Mouse (Mus musculus) liver, embryonic 14.5 days (tissue): ENCODE measurements around the gene Tox2. TPM values are rescaled to one million over a fixed set of nuclear protein-coding genes. Genes with fewer than 3 reads are reported as not detected.

Experiments used
- ATAC-seq: fragments of 200-750 bp; cut with Nextera tagmentation; 2 replicates; pipeline ENCODE4 v1.8.0; 2017; ENCODE audit warnings: moderate number of reproducible peaks, mild to moderate bottlenecking, moderate library complexity; ENCODE audit not compliant: insufficient read depth
- DNase-seq, 3 experiments: peaks; one replicate each; pipeline ENCODE4 v3.0.0-alpha.2; 2012 to 2013; ENCODE audit warnings: low read depth in 3 of 3, low spot score in 3 of 3
- H3K27ac ChIP-seq: fragments of 300-500 bp; sonication (generic); 2 replicates; pipeline ENCODE4 v1.5.1; 2014; ENCODE audit warnings: moderate library complexity, mild to moderate bottlenecking, control low read depth, inconsistent platforms
- H3K27me3 ChIP-seq: fragments of 300-500 bp; sonication (generic); 2 replicates; pipeline ENCODE4 v1.6.1; 2014; ENCODE audit warnings: mild to moderate bottlenecking, low read length, moderate library complexity; ENCODE audit not compliant: control insufficient read depth, insufficient read depth
- H3K36me3 ChIP-seq: fragments of 300-500 bp; sonication (generic); replicated peaks from 2 replicates; pipeline ENCODE4 v1.6.1; 2014; ENCODE audit warnings: low read depth; ENCODE audit not compliant: control insufficient read depth, insufficient read depth
- H3K4me1 ChIP-seq, 2 experiments: fragments of 200-500 bp in 1 of 2; fragments of 300-500 bp in 1 of 2; sonication (generic) in 1 of 2; replicated peaks; 2 replicates each; pipeline ENCODE4 v1.6.1; 2012 to 2014; ENCODE audit warnings: antibody characterized with exemption in 1 of 2, inconsistent platforms in 1 of 2, low read length in 1 of 2; ENCODE audit not compliant: control insufficient read depth in 2 of 2, insufficient read depth in 2 of 2
- H3K4me2 ChIP-seq: fragments of 300-500 bp; sonication (generic); 2 replicates; pipeline ENCODE4 v1.6.1; 2014; ENCODE audit warnings: low read depth, mild to moderate bottlenecking, control low read depth, moderate library complexity
- H3K4me3 ChIP-seq, 2 experiments: fragments of 200-500 bp in 1 of 2; fragments of 300-500 bp in 1 of 2; sonication (generic) in 1 of 2; 2 replicates each; pipeline ENCODE4 v1.5.1; 2012 to 2014; ENCODE audit warnings: low read depth in 2 of 2, low read length in 2 of 2, mild to moderate bottlenecking in 2 of 2, control low read depth in 1 of 2, inconsistent platforms in 1 of 2, moderate library complexity in 1 of 2; ENCODE audit not compliant: insufficient read depth in 1 of 2
- H3K9ac ChIP-seq: fragments of 300-500 bp; sonication (generic); replicated peaks from 2 replicates; pipeline ENCODE4 v1.6.1; 2014; ENCODE audit warnings: mild to moderate bottlenecking, control low read depth, moderate library complexity
- H3K9me3 ChIP-seq: fragments of 300-500 bp; sonication (generic); 2 replicates; pipeline ENCODE4 v1.6.1; 2016; ENCODE audit warnings: low read length, mixed read lengths; ENCODE audit not compliant: control insufficient read depth
- CTCF ChIP-seq: IDR thresholded peaks from 2 replicates; pipeline ENCODE4 v1.5.1; 2016; ENCODE audit warnings: antibody characterized with exemption, low read depth, control low read depth
- EP300 ChIP-seq: IDR thresholded peaks from 2 replicates; pipeline ENCODE4 v1.6.1; 2016; ENCODE audit warnings: antibody characterized with exemption, low read depth
- WGBS: fragments of 180-500 bp; shearing (Covaris S2); extraction: QIAGEN DNeasy Blood & Tissue Kit; methylation state at CpG from one replicate; pipeline ENCODE4 v1.1.7; 2014; ENCODE audit not compliant: insufficient replicate concordance; 5-methylcytosine and 5-hydroxymethylcytosine counted together
- polyA plus RNA-seq, 2 experiments: library from polyadenylated mRNA; depleted of rRNA in 1 of 2; stranded (reverse) in 1 of 2; unstranded in 1 of 2; fragments of >200 nt; fragmentation: Nextera tagmentation in 1 of 2; extraction: Ambion mirVana in 1 of 2; gene quantifications; 2 replicates each; pipeline versions ENCODE4 v1.2.1 to v1.2.3; 2012 to 2014

Tox2 gene
- polyA plus RNA-seq, 2 experiments: 0.25 to 0.71 TPM

GRCm38 (mm10) chr2:163231781-163232534 is 29.0 kb downstream of the Tox2 start:
- no peak for ATAC-seq
- no peaks in the 10 kb centered on the region for H3K9me3 ChIP-seq
- TF ChIP-seq CTCF: no peak
- TF ChIP-seq EP300: no peak
- no peak for DNase-seq
- H3K36me3 ChIP-seq: no peaks in the 10 kb centered on the region
- no peak overlapping the region for H3K9ac ChIP-seq
- H3K4me2 ChIP-seq: no peak overlapping the region
- no peaks in the 10 kb centered on the region; the same call in 1 of the 2 replicates for H3K27me3 ChIP-seq
- no peak overlapping the region for H3K4me3 ChIP-seq
- no peaks in the 10 kb centered on the region for H3K4me1 ChIP-seq
- WGBS: 39% methylated on average over 13 of the region's 13 CpGs
- H3K27ac ChIP-seq: no peak overlapping the region

- Histone ChIP-seq H3K9ac (no peak overlapping the region), H3K27ac (no peak overlapping the region), H3K4me2 (no peak overlapping the region), H3K9me3 (no peaks in the 10 kb centered on the region), H3K4me3 (no peak overlapping the region), H3K27me3 (no peaks in the 10 kb centered on the region; the same call in 1 of the 2 replicates), H3K4me1 (no peaks in the 10 kb centered on the region), H3K36me3 (no peaks in the 10 kb centered on the region)
- ATAC-seq (no peak), DNase-seq (no peak)
- 39% methylated on average over 9 of the region's 9 CpGs for WGBS
- TF ChIP-seq EP300 (no peak), CTCF (no peak)
Observed at GRCm38 (mm10) chr2:163233666-163234065, 30.7 kb downstream of the Tox2 start.

- Histone ChIP-seq H3K27ac (no peak overlapping the region), H3K27me3 (no peaks in the 10 kb centered on the region; the same call in 1 of the 2 replicates), H3K4me1 (no peaks in the 10 kb centered on the region), H3K9ac (no peak overlapping the region), H3K4me2 (no peak overlapping the region), H3K36me3 (no peaks in the 10 kb centered on the region), H3K4me3 (no peak overlapping the region), H3K9me3 (no peaks in the 10 kb centered on the region)
- TF ChIP-seq CTCF (no peak), EP300 (no peak)
- DNase-seq: no peak
- WGBS: 8% methylated on average over 7 of the region's 7 CpGs
- ATAC-seq: no peak
Observed at GRCm38 (mm10) chr2:163236057-163236456, 33.1 kb downstream of the Tox2 start.

GRCm38 (mm10) chr2:163237999-163238529 is 35.1 kb downstream of the Tox2 start:
- 69% methylated on average over 12 of the region's 12 CpGs for WGBS
- Histone ChIP-seq H3K4me2 (no peak overlapping the region), H3K4me1 (no peaks in the 10 kb centered on the region), H3K27me3 (no peaks in the 10 kb centered on the region), H3K9me3 (no peaks in the 10 kb centered on the region), H3K27ac (no peak overlapping the region), H3K9ac (no peak overlapping the region), H3K36me3 (no peaks in the 10 kb centered on the region), H3K4me3 (no peak overlapping the region)
- ATAC-seq (no peak), DNase-seq (no peak)
- TF ChIP-seq EP300 (no peak), CTCF (no peak)

- DNase-seq (no peak), ATAC-seq (no peak)
- Histone ChIP-seq H3K4me1 (no peaks in the 10 kb centered on the region), H3K36me3 (no peaks in the 10 kb centered on the region), H3K27ac (no peak overlapping the region), H3K9me3 (no peaks in the 10 kb centered on the region), H3K9ac (no peak overlapping the region), H3K4me3 (no peak overlapping the region), H3K27me3 (no peaks in the 10 kb centered on the region), H3K4me2 (no peak overlapping the region)
- 59% methylated on average over 8 of the region's 8 CpGs for WGBS
- TF ChIP-seq EP300 (no peak), CTCF (no peak)
Observed at GRCm38 (mm10) chr2:163239945-163240344, 37.0 kb downstream of the Tox2 start.
